Mouse (Mus musculus) liver, adult 2 months (tissue): ENCODE measurements around the gene Serpina3f. TPM values are rescaled to one million over a fixed set of nuclear protein-coding genes. Genes with fewer than 3 reads are reported as not detected.
A peak's percentile ranks its signal among the peaks of the same experiment; 100 is the strongest.

Source experiments
- DNase-seq: peaks from one replicate; pipeline ENCODE4 v3.0.0-alpha.2; 2011; ENCODE audit warnings: low read depth, low spot score; ENCODE audit errors: extremely low read depth
- H3K27ac ChIP-seq: fragments of 200-500 bp; replicated peaks from 2 replicates; pipeline ENCODE4 v1.5.1; 2012; ENCODE audit warnings: low read depth, mild to moderate bottlenecking, control low read depth, inconsistent platforms, low read length; ENCODE audit not compliant: insufficient read depth
- H3K27me3 ChIP-seq: fragments of 200-500 bp; 2 replicates; pipeline ENCODE4 v1.6.1; 2012; ENCODE audit warnings: mild to moderate bottlenecking, moderate library complexity, low read length, inconsistent platforms; ENCODE audit not compliant: control insufficient read depth, insufficient read depth
- H3K36me3 ChIP-seq: fragments of 200-500 bp; 2 replicates; pipeline ENCODE4 v1.6.1; 2012; ENCODE audit warnings: low read length, inconsistent platforms; ENCODE audit not compliant: control insufficient read depth, insufficient read depth
- H3K4me1 ChIP-seq: fragments of 200-500 bp; 2 replicates; pipeline ENCODE4 v1.6.1; 2011; ENCODE audit warnings: low read length; ENCODE audit not compliant: control insufficient read depth, insufficient read depth
- H3K4me3 ChIP-seq: fragments of 200-500 bp; 2 replicates; pipeline ENCODE4 v1.5.1; 2011; ENCODE audit warnings: low read depth, mild to moderate bottlenecking, control low read depth, low read length, moderate library complexity; ENCODE audit not compliant: insufficient read depth
- H3K79me2 ChIP-seq: fragments of 200-500 bp; 2 replicates; pipeline ENCODE4 v1.6.1; 2012; ENCODE audit warnings: inconsistent platforms, mild to moderate bottlenecking, low read length, moderate library complexity; ENCODE audit not compliant: control insufficient read depth, insufficient read depth
- H3K9ac ChIP-seq: fragments of 200-500 bp; 2 replicates; pipeline ENCODE4 v1.6.1; 2012; ENCODE audit warnings: low read depth, mild to moderate bottlenecking, control low read depth, inconsistent platforms, low read length
- CTCF ChIP-seq: fragments of 200-500 bp; IDR thresholded peaks from 2 replicates; pipeline ENCODE4 v1.5.1; 2011; ENCODE audit warnings: low read depth, low read length, control low read depth
- POLR2A ChIP-seq: fragments of 200-500 bp; IDR thresholded peaks from 2 replicates; pipeline ENCODE4 v1.6.1; 2011; ENCODE audit warnings: low read length, control low read depth; ENCODE audit not compliant: insufficient read depth; ENCODE audit errors: extremely low read depth
- WGBS: fragments of 180-500 bp; shearing (Covaris S2); methylation state at CpG from one replicate; pipeline ENCODE4 v1.1.7; 2018; 5-methylcytosine and 5-hydroxymethylcytosine counted together
- polyA plus RNA-seq: library from polyadenylated mRNA; depleted of rRNA; stranded (reverse); fragments of >200 nt; gene quantifications from 2 replicates; pipeline ENCODE4 v1.2.3, GENCODE M21; 2012; rRNA removed
- total RNA-seq: library from RNA; depleted of rRNA; stranded (reverse); fragments of >200 nt; gene quantifications from 2 replicates; pipeline ENCODE4 v1.2.3, GENCODE M21; 2014; rRNA removed

Serpina3f gene
- total RNA-seq (2.9 TPM in 2 replicates), polyA plus RNA-seq (0.67 and 2.2 TPM in 2 replicates)

GRCm38 (mm10) chr12:104214445-104214753 is at the start of gene Serpina3f:
Gene Serpina3f, plus strand, starts transcription at chr12:104214544.
- no peak within 1 kb of the TSS for H3K9ac ChIP-seq
- no peaks in the 10 kb centered on the region for H3K27me3 ChIP-seq
- no peak for DNase-seq
- 0 out of 2 replicates have a peak within 1 kb of the TSS, but pooled peaks have one; percentile 3 for H3K4me3 ChIP-seq
- TF ChIP-seq CTCF (no peak), POLR2A (no peak)
- H3K4me1 ChIP-seq, result peaks cover 2% of the 10 kb centered on the region; the same call in 1 of the 2 replicates
- H3K36me3 ChIP-seq, result no peaks in the 10 kb centered on the region
- no peaks in the 10 kb centered on the region for H3K79me2 ChIP-seq
- 70% methylated on average over 1 of the region's 1 CpGs for WGBS
- H3K27ac ChIP-seq, result peak within 1 kb of the TSS; percentile 38; the same call in 1 of the 2 replicates

GRCm38 (mm10) chr12:104174747-104175146 is 39.6 kb upstream of the Serpina3f start:
- Histone ChIP-seq H3K4me3 (no peak overlapping the region), H3K36me3 (no peaks in the 10 kb centered on the region), H3K9ac (no peak overlapping the region), H3K27ac (no peak overlapping the region), H3K27me3 (no peaks in the 10 kb centered on the region), H3K4me1 (peaks cover 3% of the 10 kb centered on the region; the same call in 1 of the 2 replicates), H3K79me2 (no peaks in the 10 kb centered on the region; the same call in 1 of the 2 replicates)
- TF ChIP-seq CTCF, result no peak
- no peak for TF ChIP-seq POLR2A
- peak; percentile 59 for DNase-seq
- WGBS, result 27% methylated on average over 3 of the region's 3 CpGs

GRCm38 (mm10) chr12:104175636-104176035 is 38.7 kb upstream of the Serpina3f start:
- H3K4me3 ChIP-seq, result no peak overlapping the region
- no peak overlapping the region for H3K9ac ChIP-seq
- no peaks in the 10 kb centered on the region for H3K27me3 ChIP-seq
- no peaks in the 10 kb centered on the region; the same call in 1 of the 2 replicates for H3K79me2 ChIP-seq
- no peak overlapping the region for H3K27ac ChIP-seq
- DNase-seq, result peak; percentile 16
- H3K4me1 ChIP-seq, result peaks cover 3% of the 10 kb centered on the region; the same call in 1 of the 2 replicates
- no peak for TF ChIP-seq POLR2A
- no peaks in the 10 kb centered on the region for H3K36me3 ChIP-seq
- WGBS, result 90% methylated on average over 3 of the region's 3 CpGs

- no peak overlapping the region for H3K27ac ChIP-seq
- H3K4me1 ChIP-seq, result peaks cover 3% of the 10 kb centered on the region; the same call in 1 of the 2 replicates
- no peak overlapping the region for H3K9ac ChIP-seq
- no peaks in the 10 kb centered on the region for H3K36me3 ChIP-seq
- no peak for TF ChIP-seq POLR2A
- no peak for TF ChIP-seq CTCF
- peak; percentile 5 for DNase-seq
- H3K27me3 ChIP-seq, result no peaks in the 10 kb centered on the region
- no peaks in the 10 kb centered on the region for H3K79me2 ChIP-seq
- H3K4me3 ChIP-seq, result no peak overlapping the region
These were observed 35.8 kb upstream of the Serpina3f start for GRCm38 (mm10) chr12:104178577-104178976.

GRCm38 (mm10) chr12:104178987-104179386 is 35.4 kb upstream of the Serpina3f start:
- Histone ChIP-seq H3K79me2 (no peaks in the 10 kb centered on the region), H3K4me3 (no peak overlapping the region), H3K27me3 (no peaks in the 10 kb centered on the region), H3K9ac (no peak overlapping the region), H3K4me1 (peaks cover 3% of the 10 kb centered on the region; the same call in 1 of the 2 replicates), H3K36me3 (no peaks in the 10 kb centered on the region), H3K27ac (no peak overlapping the region)
- no peak for DNase-seq
- WGBS, result 89% methylated on average over 2 of the region's 2 CpGs
- TF ChIP-seq CTCF (no peak), POLR2A (no peak)

GRCm38 (mm10) chr12:104185046-104185445 is 29.3 kb upstream of the Serpina3f start:
- 94% methylated on average over 4 of the region's 4 CpGs for whole genome bisulfite sequencing
- DNase-seq, result no peak
- TF ChIP-seq POLR2A (no peak), CTCF (no peak)
- Histone ChIP-seq H3K79me2 (no peaks in the 10 kb centered on the region), H3K36me3 (no peaks in the 10 kb centered on the region), H3K27me3 (no peaks in the 10 kb centered on the region), H3K4me3 (no peak overlapping the region), H3K9ac (no peak overlapping the region), H3K27ac (no peak overlapping the region), H3K4me1 (no peaks in the 10 kb centered on the region)
